8 mouse cellular contexts compared by ENCODE assay signal in genomic region chr4:117913421-117913820, GRCm38 (mm10). TPM values are rescaled to one million over a fixed set of nuclear protein-coding genes. Genes with fewer than 3 reads are reported as not detected.
DNase-seq lines count a peak whose midpoint lies in the region; ATAC-seq and TF ChIP-seq lines count a peak whose summit lies in the region.

No protein-coding gene starts in this region.

- ATAC-seq in embryonic facial prominence, embryonic 14.5 days (ENCODE audit: low read depth), result no peak
- no peak for ATAC-seq in hindbrain, postnatal 0 days
- ATAC-seq in liver, embryonic 15.5 days (ENCODE audit: insufficient read depth), result no peak
- ATAC-seq in stomach, embryonic 15.5 days (ENCODE audit: insufficient read depth, low FRiP score, low read depth), result no peak

- no peaks in the 10 kb centered on the region for H3K9me3 ChIP-seq in heart, embryonic 10.5 days
- no peaks in the 10 kb centered on the region for H3K9me3 ChIP-seq in embryonic facial prominence, embryonic 14.5 days (ENCODE audit: control insufficient read depth, low read length)
- H3K9me3 ChIP-seq in hindbrain, postnatal 0 days (ENCODE audit: low read length), result no peaks in the 10 kb centered on the region
- H3K9me3 ChIP-seq in liver, embryonic 15.5 days (replicated peaks), result no peaks in the 10 kb centered on the region
- H3K9me3 ChIP-seq in stomach, embryonic 15.5 days, result no peaks in the 10 kb centered on the region

- H3K27me3 ChIP-seq in heart, embryonic 10.5 days (ENCODE audit: insufficient read depth, poor library complexity, severe bottlenecking), result no peaks in the 10 kb centered on the region
- no peaks in the 10 kb centered on the region for H3K27me3 ChIP-seq in embryonic facial prominence, embryonic 14.5 days (replicated peaks; ENCODE audit: control insufficient read depth, insufficient read depth, low read length)
- H3K27me3 ChIP-seq in hindbrain, postnatal 0 days (ENCODE audit: insufficient read depth, low read length), result no peaks in the 10 kb centered on the region
- no peaks in the 10 kb centered on the region for H3K27me3 ChIP-seq in liver, embryonic 15.5 days
- H3K27me3 ChIP-seq in stomach, embryonic 15.5 days (replicated peaks), result no peaks in the 10 kb centered on the region

- H3K27ac ChIP-seq in heart, embryonic 10.5 days, result no peak overlapping the region
- H3K27ac ChIP-seq in embryonic facial prominence, embryonic 14.5 days (replicated peaks; ENCODE audit: low read depth, low read length), result no peak overlapping the region
- H3K27ac ChIP-seq in hindbrain, postnatal 0 days, result peak overlapping the region; percentile 75; the same call in 1 of the 2 replicates
- no peak overlapping the region for H3K27ac ChIP-seq in liver, embryonic 15.5 days (replicated peaks)
- no peak overlapping the region for H3K27ac ChIP-seq in stomach, embryonic 15.5 days

- H3K9ac ChIP-seq in embryonic facial prominence, embryonic 14.5 days (ENCODE audit: low read depth, low read length), result peak overlapping the region; percentile 82
- peak overlapping the region; percentile 81 for H3K9ac ChIP-seq in hindbrain, postnatal 0 days (replicated peaks; ENCODE audit: low read length)
- H3K9ac ChIP-seq in liver, embryonic 15.5 days, result peak overlapping the region; percentile 79; the same call in 1 of the 2 replicates
- H3K9ac ChIP-seq in stomach, embryonic 15.5 days, result no peak overlapping the region

- WGBS in heart, embryonic 10.5 days, result 47% methylated on average over 3 of the region's 3 CpGs
- WGBS in embryonic facial prominence, embryonic 14.5 days, result 49% methylated on average over 3 of the region's 3 CpGs
- 38% methylated on average over 3 of the region's 3 CpGs for WGBS in hindbrain, postnatal 0 days
- 72% methylated on average over 3 of the region's 3 CpGs for WGBS in liver, embryonic 15.5 days (ENCODE audit: insufficient replicate concordance)
- 40% methylated on average over 3 of the region's 3 CpGs for WGBS in stomach, embryonic 15.5 days

- peaks cover 29% of the 10 kb centered on the region for H3K36me3 ChIP-seq in heart, embryonic 10.5 days
- peaks cover 29% of the 10 kb centered on the region for H3K36me3 ChIP-seq in embryonic facial prominence, embryonic 14.5 days (ENCODE audit: control insufficient read depth, insufficient read depth, low read length)
- no peaks in the 10 kb centered on the region; the same call in 1 of the 2 replicates for H3K36me3 ChIP-seq in hindbrain, postnatal 0 days (ENCODE audit: insufficient read depth, low read length)
- H3K36me3 ChIP-seq in liver, embryonic 15.5 days (replicated peaks), result peaks cover 22% of the 10 kb centered on the region
- H3K36me3 ChIP-seq in stomach, embryonic 15.5 days, result peaks cover 12% of the 10 kb centered on the region; the same call in 1 of the 2 replicates

- H3K4me3 ChIP-seq in heart, embryonic 10.5 days, result peak overlapping the region; percentile 84
- H3K4me3 ChIP-seq in embryonic facial prominence, embryonic 14.5 days (ENCODE audit: low read depth, low read length), result peak overlapping the region; percentile 71
- H3K4me3 ChIP-seq in hindbrain, postnatal 0 days (ENCODE audit: low read length), result peak overlapping the region; percentile 69
- H3K4me3 ChIP-seq in liver, embryonic 15.5 days (replicated peaks), result peak overlapping the region; percentile 76
- H3K4me3 ChIP-seq in stomach, embryonic 15.5 days (replicated peaks), result peak overlapping the region; percentile 73

- TF ChIP-seq CTCF in hindbrain, postnatal 0 days (IDR thresholded peaks at IDR 0.05; ENCODE audit: low read depth), result no peak

- DNase-seq in heart, embryonic 10.5 days (ENCODE audit: low spot score), result no peak
- no peak for DNase-seq in heart, adult 9 months (ENCODE audit: low spot score in 2 of 2)
- DNase-seq in embryonic facial prominence, embryonic 14.5 days (ENCODE audit: low spot score), result peak; percentile 32
- peak; percentile 25 for DNase-seq in hindbrain, postnatal 0 days (ENCODE audit: low spot score)
- DNase-seq in spleen, adult 18-20 months, result no peak
- DNase-seq in urinary bladder, adult 2 months (ENCODE audit: low spot score), result no peak

- peak overlapping the region; percentile 87 for H3K4me2 ChIP-seq in embryonic facial prominence, embryonic 14.5 days (ENCODE audit: low read depth, low read length)
- H3K4me2 ChIP-seq in hindbrain, postnatal 0 days (ENCODE audit: low read depth, low read length), result peak overlapping the region; percentile 100
- H3K4me2 ChIP-seq in liver, embryonic 15.5 days, result peak overlapping the region; percentile 94
- peak overlapping the region; percentile 97 for H3K4me2 ChIP-seq in stomach, embryonic 15.5 days

- peaks cover 60% of the 10 kb centered on the region for H3K4me1 ChIP-seq in heart, embryonic 10.5 days
- H3K4me1 ChIP-seq in embryonic facial prominence, embryonic 14.5 days (ENCODE audit: control insufficient read depth, insufficient read depth, low read length), result peaks cover 26% of the 10 kb centered on the region
- peaks cover 45% of the 10 kb centered on the region for H3K4me1 ChIP-seq in hindbrain, postnatal 0 days (ENCODE audit: insufficient read depth, low read length)
- peaks cover 67% of the 10 kb centered on the region for H3K4me1 ChIP-seq in liver, embryonic 15.5 days (replicated peaks)
- peaks cover 55% of the 10 kb centered on the region for H3K4me1 ChIP-seq in stomach, embryonic 15.5 days

RNA-seq across cellular contexts. Expression of gene Ipo13, which starts 1.4 kb away (rescaled TPM):
- 45.9 and 57.1 TPM in 2 replicates for polyA plus RNA-seq in heart, embryonic 10.5 days (2016; fragmentation: Nextera tagmentation; extraction: Ambion mirVana)
- 38.2 and 40.6 TPM in 2 replicates for polyA plus RNA-seq in embryonic facial prominence, embryonic 14.5 days (2014; fragmentation: Nextera tagmentation; extraction: Ambion mirVana)
- total RNA-seq in hindbrain, postnatal 0 days (2014; rRNA removed), result 51.1 and 52.5 TPM in 2 replicates
- polyA plus RNA-seq in hindbrain, postnatal 0 days (2015; fragmentation: Nextera tagmentation; extraction: Ambion mirVana), result 48.7 and 50.0 TPM in 2 replicates
- 19.4 and 21.4 TPM in 2 replicates for polyA plus RNA-seq in liver, embryonic 15.5 days (2015; fragmentation: Nextera tagmentation; extraction: Ambion mirVana)
- 37.5 and 42.9 TPM in 2 replicates for polyA plus RNA-seq in stomach, embryonic 15.5 days (2015; fragmentation: Nextera tagmentation; extraction: Ambion mirVana)
- polyA plus RNA-seq in urinary bladder, adult 2 months (2012; rRNA removed), result 40.0 and 40.5 TPM in 2 replicates

RNA-seq across cellular contexts. Expression of gene Artn, which starts 16.1 kb away (rescaled TPM):
- polyA plus RNA-seq in heart, embryonic 10.5 days (2016; fragmentation: Nextera tagmentation; extraction: Ambion mirVana), result 0.85 and 1.3 TPM in 2 replicates
- polyA plus RNA-seq in embryonic facial prominence, embryonic 14.5 days (2014; fragmentation: Nextera tagmentation; extraction: Ambion mirVana), result 2.1 and 2.8 TPM in 2 replicates
- total RNA-seq in hindbrain, postnatal 0 days (2014; rRNA removed), result 0.65 and 1.0 TPM in 2 replicates
- polyA plus RNA-seq in hindbrain, postnatal 0 days (2015; fragmentation: Nextera tagmentation; extraction: Ambion mirVana), result 0.48 and 0.59 TPM in 2 replicates
- polyA plus RNA-seq in liver, embryonic 15.5 days (2015; fragmentation: Nextera tagmentation; extraction: Ambion mirVana), result 2.3 and 2.9 TPM in 2 replicates
- polyA plus RNA-seq in stomach, embryonic 15.5 days (2015; fragmentation: Nextera tagmentation; extraction: Ambion mirVana), result 6.9 and 7.0 TPM in 2 replicates
- 7.2 and 7.8 TPM in 2 replicates for polyA plus RNA-seq in urinary bladder, adult 2 months (2012; rRNA removed)

RNA-seq across cellular contexts. Expression of gene Dph2, which starts 21.6 kb away (rescaled TPM):
- 17.5 and 19.6 TPM in 2 replicates for polyA plus RNA-seq in heart, embryonic 10.5 days (2016; fragmentation: Nextera tagmentation; extraction: Ambion mirVana)
- 13.4 and 15.0 TPM in 2 replicates for polyA plus RNA-seq in embryonic facial prominence, embryonic 14.5 days (2014; fragmentation: Nextera tagmentation; extraction: Ambion mirVana)
- total RNA-seq in hindbrain, postnatal 0 days (2014; rRNA removed), result 21.2 and 24.8 TPM in 2 replicates
- 13.5 and 14.1 TPM in 2 replicates for polyA plus RNA-seq in hindbrain, postnatal 0 days (2015; fragmentation: Nextera tagmentation; extraction: Ambion mirVana)
- polyA plus RNA-seq in liver, embryonic 15.5 days (2015; fragmentation: Nextera tagmentation; extraction: Ambion mirVana), result 5.9 and 6.9 TPM in 2 replicates
- polyA plus RNA-seq in stomach, embryonic 15.5 days (2015; fragmentation: Nextera tagmentation; extraction: Ambion mirVana), result 16.6 and 16.7 TPM in 2 replicates
- 9.6 and 14.0 TPM in 2 replicates for polyA plus RNA-seq in urinary bladder, adult 2 months (2012; rRNA removed)

RNA-seq across cellular contexts. Expression of gene Atp6v0b, which starts 26.3 kb away (rescaled TPM):
- polyA plus RNA-seq in heart, embryonic 10.5 days (2016; fragmentation: Nextera tagmentation; extraction: Ambion mirVana), result 208 and 209 TPM in 2 replicates
- polyA plus RNA-seq in embryonic facial prominence, embryonic 14.5 days (2014; fragmentation: Nextera tagmentation; extraction: Ambion mirVana), result 199 and 230 TPM in 2 replicates
- 579 and 615 TPM in 2 replicates for total RNA-seq in hindbrain, postnatal 0 days (2014; rRNA removed)
- polyA plus RNA-seq in hindbrain, postnatal 0 days (2015; fragmentation: Nextera tagmentation; extraction: Ambion mirVana), result 637 and 643 TPM in 2 replicates
- polyA plus RNA-seq in liver, embryonic 15.5 days (2015; fragmentation: Nextera tagmentation; extraction: Ambion mirVana), result 168 and 195 TPM in 2 replicates
- 214 and 232 TPM in 2 replicates for polyA plus RNA-seq in stomach, embryonic 15.5 days (2015; fragmentation: Nextera tagmentation; extraction: Ambion mirVana)
- 245 and 352 TPM in 2 replicates for polyA plus RNA-seq in urinary bladder, adult 2 months (2012; rRNA removed)

RNA-seq across cellular contexts. Expression of gene B4galt2, which starts 30.1 kb away (rescaled TPM):
- polyA plus RNA-seq in heart, embryonic 10.5 days (2016; fragmentation: Nextera tagmentation; extraction: Ambion mirVana), result 14.2 and 17.7 TPM in 2 replicates
- polyA plus RNA-seq in embryonic facial prominence, embryonic 14.5 days (2014; fragmentation: Nextera tagmentation; extraction: Ambion mirVana), result 34.3 and 42.8 TPM in 2 replicates
- total RNA-seq in hindbrain, postnatal 0 days (2014; rRNA removed), result 286 and 304 TPM in 2 replicates
- 71.5 and 77.0 TPM in 2 replicates for polyA plus RNA-seq in hindbrain, postnatal 0 days (2015; fragmentation: Nextera tagmentation; extraction: Ambion mirVana)
- polyA plus RNA-seq in liver, embryonic 15.5 days (2015; fragmentation: Nextera tagmentation; extraction: Ambion mirVana), result 1.0 and 1.4 TPM in 2 replicates
- polyA plus RNA-seq in stomach, embryonic 15.5 days (2015; fragmentation: Nextera tagmentation; extraction: Ambion mirVana), result 16.6 and 17.9 TPM in 2 replicates
- 18.4 and 23.8 TPM in 2 replicates for polyA plus RNA-seq in urinary bladder, adult 2 months (2012; rRNA removed)

Comparison
In these comparisons a context has a peak if more than half of its experiments do, and no peak if none do; other contexts are left out.
1. DNase-seq: peak in embryonic facial prominence, embryonic 14.5 days (single experiment) and hindbrain, postnatal 0 days (single experiment); none in heart, embryonic 10.5 days (single experiment), heart, adult 9 months (0 of 2), spleen, adult 18-20 months (0 of 2) and urinary bladder, adult 2 months (single experiment).
2. Peak in every context shown above with its lines, with median percentiles within 50 percentile points of each other: H3K4me3 ChIP-seq and H3K4me2 ChIP-seq.